Mouse (Mus musculus): ENCODE results near the gene Sar1b. TPM values are rescaled to one million over a fixed set of nuclear protein-coding genes. Genes with fewer than 3 reads are reported as not detected.

The Sar1b gene
- polyA plus RNA-seq (2012; rRNA removed; ENCODE audit: low replicate concordance) = 9.2 and 69.1 TPM in 2 replicates

GRCm38 (mm10) chr11:51763213-51763907 is at the start of gene Sar1b, which contains the start of gene Sec24a:
TSS of gene Sar1b (plus strand) at chr11:51763687.
TSS of gene Sec24a (minus strand) at chr11:51763634.

Other genes with a start within 250 kb of the Sar1b start
- 23.0 and 28.5 TPM in 2 replicates for gene Phykpl, start 178.9 kb upstream of the Sar1b start, polyA plus RNA-seq (2012; rRNA removed; ENCODE audit: low replicate concordance)
- gene Hnrnpab, start 156.8 kb upstream of the Sar1b start, polyA plus RNA-seq (2012; rRNA removed; ENCODE audit: low replicate concordance) = 54.4 and 330 TPM in 2 replicates
- 40.3 and 46.3 TPM in 2 replicates for gene Nhp2, start 144.0 kb upstream of the Sar1b start, polyA plus RNA-seq (2012; rRNA removed; ENCODE audit: low replicate concordance)
- gene Rmnd5b, start 127.8 kb upstream of the Sar1b start, polyA plus RNA-seq (2012; rRNA removed; ENCODE audit: low replicate concordance) = 68.7 and 101 TPM in 2 replicates
- 15.0 and 25.7 TPM in 2 replicates for gene N4bp3, start 112.8 kb upstream of the Sar1b start, polyA plus RNA-seq (2012; rRNA removed; ENCODE audit: low replicate concordance)
- gene D930048N14Rik, start 112.7 kb upstream of the Sar1b start, polyA plus RNA-seq (2012; rRNA removed; ENCODE audit: low replicate concordance) = 11.3 and 15.7 TPM in 2 replicates
- gene 0610009B22Rik, start 74.8 kb upstream of the Sar1b start, polyA plus RNA-seq (2012; rRNA removed; ENCODE audit: low replicate concordance) = 7.2 and 20.1 TPM in 2 replicates
- 20.1 and 20.8 TPM in 2 replicates for gene Sec24a, start 53 bp upstream of the Sar1b start, polyA plus RNA-seq (2012; rRNA removed; ENCODE audit: low replicate concordance)
- 13.3 and 21.2 TPM in 2 replicates for gene Jade2, start 94.0 kb downstream of the Sar1b start, polyA plus RNA-seq (2012; rRNA removed; ENCODE audit: low replicate concordance)
- gene Cdkn2aipnl, start 204.0 kb downstream of the Sar1b start, polyA plus RNA-seq (2012; rRNA removed; ENCODE audit: low replicate concordance) = 21.1 and 27.1 TPM in 2 replicates
- 27.9 and 119 TPM in 2 replicates for gene Ube2b, start 237.1 kb downstream of the Sar1b start, polyA plus RNA-seq (2012; rRNA removed; ENCODE audit: low replicate concordance)
- 1.6 and 1.9 TPM in 2 replicates for gene Cdkl3, start 240.5 kb downstream of the Sar1b start, polyA plus RNA-seq (2012; rRNA removed; ENCODE audit: low replicate concordance)

Measured in mammary gland, adult 2 months (tissue).